Mouse (Mus musculus): ENCODE measurements around the gene 4930556J24Rik.

- TF ChIP-seq GATA1 (IDR thresholded peaks at IDR 0.05; ENCODE audit: borderline replicate concordance, low read length) = no peak
- no peak for TF ChIP-seq FLI1 (IDR thresholded peaks at IDR 0.05; ENCODE audit: low read length)
Observed at GRCm38 (mm10) chr11:3941371-3941770, 35.2 kb downstream of the 4930556J24Rik start.
